Mouse (Mus musculus) bone marrow macrophage, adult 2 months (primary cell): ENCODE measurements around the gene Klhdc8a.

Experiments used
- CTCF ChIP-seq: IDR thresholded peaks from 2 replicates; pipeline ENCODE4 v1.5.1; 2012; ENCODE audit warnings: low read depth, mild to moderate bottlenecking, low read length, moderate library complexity
- POLR2A ChIP-seq: IDR thresholded peaks from 2 replicates; pipeline ENCODE4 v1.6.1; 2012; ENCODE audit warnings: mild to moderate bottlenecking, low read depth, low read length, borderline replicate concordance

GRCm38 (mm10) chr1:132346134-132346851 lies 47.9 kb downstream of the Klhdc8a start:
- TF ChIP-seq CTCF (no peak), POLR2A (no peak)
